Mouse (Mus musculus) forelimb bud, embryonic 11.5 days (tissue): ENCODE results near the gene Ccdc169.
A peak's percentile ranks its signal among the peaks of the same experiment; 100 is the strongest.

ENCODE experiments used
- DNase-seq: peaks from one replicate; pipeline ENCODE4 v3.0.0-alpha.2; 2012; ENCODE audit warnings: low read depth, low spot score

Ccdc169 gene

DNA sequence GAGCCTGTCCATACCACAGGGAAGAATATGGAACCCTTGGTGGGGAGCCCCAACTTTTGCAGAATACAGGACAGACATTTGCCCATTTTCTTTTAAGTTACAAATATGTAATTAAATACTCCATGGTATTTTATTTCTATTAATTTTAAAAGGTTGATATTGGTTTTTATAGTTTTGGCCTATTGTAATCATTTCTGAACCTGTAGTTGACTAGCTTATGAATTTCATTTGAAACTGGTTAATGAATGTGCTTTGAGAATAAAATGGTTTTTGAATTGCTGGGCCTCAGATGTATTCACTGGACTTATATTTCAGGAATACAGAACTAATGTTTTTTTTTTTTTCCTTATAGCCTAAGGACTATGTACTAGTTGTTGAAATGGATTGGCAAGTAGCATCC, at the start of gene Ccdc169:
TSS of gene Ccdc169 (plus strand) at position 301 of the 400 bp plus-strand sequence.
- DNase-seq: no peak

DNA sequence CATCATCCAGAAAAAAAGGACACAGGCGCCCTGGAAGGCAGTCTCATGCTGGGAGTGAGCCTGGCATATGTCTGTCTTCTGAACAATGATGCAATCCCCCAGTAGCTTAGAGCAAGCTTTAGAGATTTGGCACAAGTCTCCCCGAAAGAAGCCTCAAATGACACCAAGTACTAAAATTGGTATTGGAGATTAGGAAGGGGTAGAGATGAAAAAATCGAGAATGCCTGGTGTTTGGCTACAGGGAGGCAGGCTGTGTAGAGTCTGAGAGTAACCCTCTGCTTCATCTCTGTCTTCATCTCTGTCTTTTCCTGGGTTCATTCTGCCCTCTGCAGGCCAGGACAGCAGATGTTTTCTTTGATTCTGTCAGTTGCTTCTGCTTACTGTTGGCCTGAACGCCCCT, 49.8 kb upstream of the Ccdc169 start:
- DNase-seq: no peak

DNA sequence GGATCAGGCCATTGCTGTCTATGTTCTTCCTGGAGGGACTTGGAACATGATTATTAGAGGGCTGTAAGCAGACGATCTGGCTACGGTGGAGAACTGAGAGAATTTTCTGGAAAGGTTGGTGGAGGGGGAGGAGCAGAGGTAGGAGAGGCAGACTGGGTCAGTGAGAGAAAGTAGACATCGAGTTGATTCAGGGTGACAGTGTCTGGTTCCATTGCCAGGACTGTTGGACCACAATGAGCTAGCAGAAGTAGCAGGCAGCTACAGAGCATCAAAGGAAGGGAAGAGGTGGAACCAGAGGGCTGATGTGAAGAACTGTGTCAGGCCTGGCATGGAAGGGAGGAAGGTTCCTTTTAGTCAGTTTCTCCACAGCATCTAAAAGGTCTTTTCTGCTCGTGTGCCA, 48.8 kb upstream of the Ccdc169 start:
- DNase-seq: no peak

DNA sequence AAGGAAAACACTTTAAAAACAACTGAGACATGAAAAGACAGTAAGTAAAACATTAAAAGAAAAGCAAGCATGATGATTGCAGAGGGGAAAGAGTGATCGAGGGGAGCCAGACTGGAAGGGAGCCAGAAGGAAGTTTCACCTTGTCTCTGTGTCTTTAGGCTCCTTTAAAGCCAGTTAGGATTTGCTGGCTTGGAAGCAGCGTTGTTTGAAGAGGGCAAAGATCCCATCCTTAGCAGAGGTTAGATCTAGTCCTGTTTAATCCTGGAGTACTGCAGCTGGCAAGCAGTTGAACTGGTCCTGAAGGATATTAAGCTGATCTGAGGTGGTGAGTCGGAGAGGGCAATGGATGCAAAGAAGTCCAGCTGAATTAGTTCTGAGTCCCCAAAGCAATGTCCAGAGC, 48.3 kb upstream of the Ccdc169 start:
- no peak for DNase-seq

DNA sequence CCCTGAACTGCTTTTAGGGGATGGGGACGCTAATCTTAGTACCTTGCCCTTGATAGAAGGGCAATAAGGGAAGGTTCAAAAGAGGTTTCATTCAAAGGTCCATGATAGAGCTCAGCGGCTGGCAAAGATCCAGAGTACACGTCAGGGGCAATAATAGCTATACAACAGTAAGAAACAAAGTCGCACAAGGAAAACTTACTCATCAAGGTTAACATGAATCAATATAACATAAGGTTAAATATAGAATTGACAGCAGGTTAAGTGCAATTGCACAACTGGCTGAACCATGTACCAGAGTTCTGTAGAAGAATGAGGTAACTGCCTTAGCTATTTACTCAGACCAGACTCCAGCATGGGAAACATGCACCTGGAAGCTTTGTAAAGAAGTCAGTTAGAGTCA, 47.8 kb upstream of the Ccdc169 start:
- no peak for DNase-seq

DNA sequence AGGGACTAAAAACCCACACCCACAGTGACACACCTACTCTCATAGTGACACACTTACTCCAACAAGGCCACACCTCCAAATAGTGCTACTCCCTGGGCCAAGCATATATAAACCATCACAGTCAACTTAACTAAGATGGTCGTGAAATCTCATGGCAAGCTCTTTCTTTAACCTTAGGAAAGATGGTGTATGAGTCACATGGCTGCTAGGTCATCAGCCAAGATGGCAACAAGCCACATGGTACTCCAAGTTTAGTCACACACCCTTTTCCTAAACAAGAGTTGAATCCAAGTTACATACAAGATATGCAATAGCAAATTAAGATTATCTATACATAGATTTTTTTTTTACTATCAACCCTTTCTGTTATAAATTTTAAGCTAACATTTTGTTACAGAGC, 44.0 kb upstream of the Ccdc169 start:
- no peak for DNase-seq

DNA sequence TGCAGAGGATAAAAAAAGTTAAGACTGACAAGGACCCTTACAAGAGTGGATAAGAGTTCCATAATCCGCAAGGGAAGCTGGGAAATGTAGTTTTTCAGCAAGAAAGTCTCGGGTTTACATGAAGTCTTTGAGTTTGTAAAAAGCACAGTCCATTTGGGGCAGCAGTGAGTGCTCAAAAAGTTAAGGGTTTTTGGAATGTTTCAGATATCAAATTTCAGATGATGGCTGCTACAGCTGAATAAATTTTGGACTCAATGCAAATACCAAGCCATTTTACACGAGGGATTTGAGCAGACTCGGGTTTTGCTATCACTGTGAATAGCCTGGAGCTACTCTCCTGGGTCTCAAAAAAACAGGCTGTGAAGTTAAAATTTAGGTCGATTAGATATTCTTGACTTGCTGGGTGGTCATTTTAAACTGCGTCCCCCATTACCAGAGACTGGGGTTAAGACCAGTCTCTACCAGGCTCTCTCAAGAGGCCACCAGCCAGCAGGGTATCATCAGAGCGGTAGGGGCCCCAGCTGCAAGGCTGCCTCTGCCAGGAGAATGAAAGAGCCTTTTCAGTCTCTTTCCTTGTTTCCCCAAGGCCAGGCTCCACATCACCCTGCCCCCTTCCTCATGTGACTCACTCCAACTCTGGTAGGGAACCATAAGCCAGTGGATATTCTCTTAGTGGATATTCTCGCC, 41.0 kb upstream of the Ccdc169 start:
- peak; percentile 46 for DNase-seq

DNA sequence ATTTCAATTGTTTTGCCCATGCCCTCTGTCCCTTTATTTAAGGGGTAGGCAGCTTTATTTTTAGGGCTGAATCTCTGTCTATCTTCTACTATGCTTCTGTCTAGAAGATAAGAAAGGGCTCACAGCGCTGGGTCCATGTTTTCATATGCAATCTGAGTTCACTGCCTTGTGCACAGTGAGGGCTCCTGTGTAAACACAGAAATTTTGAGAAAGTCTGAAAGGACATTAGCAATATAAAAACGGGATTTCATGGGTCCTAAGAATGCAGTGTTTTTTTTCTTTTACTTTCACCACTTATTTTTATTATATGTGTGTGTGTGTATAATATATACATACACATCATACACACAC, 40.5 kb upstream of the Ccdc169 start:
- no peak for DNase-seq

DNA sequence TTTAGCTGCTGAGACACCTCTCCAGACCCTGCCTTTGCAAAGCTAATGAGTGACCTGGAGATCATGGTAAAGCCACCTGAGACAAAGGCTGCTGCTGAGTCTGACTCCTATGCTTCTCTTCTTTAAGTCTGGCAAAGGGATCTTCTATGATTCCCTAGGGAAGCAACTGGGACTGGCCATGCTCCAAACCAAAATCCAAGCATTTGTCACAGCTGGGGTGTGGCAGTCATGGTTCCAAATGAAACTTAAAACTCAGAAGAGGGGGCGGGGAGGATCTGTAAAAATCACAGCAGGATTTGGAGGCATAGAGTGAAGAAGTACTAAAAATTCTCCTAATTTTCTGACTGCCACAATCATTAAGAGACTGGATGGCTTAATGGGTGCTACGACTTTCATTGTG, 40.0 kb upstream of the Ccdc169 start:
- no peak for DNase-seq

DNA sequence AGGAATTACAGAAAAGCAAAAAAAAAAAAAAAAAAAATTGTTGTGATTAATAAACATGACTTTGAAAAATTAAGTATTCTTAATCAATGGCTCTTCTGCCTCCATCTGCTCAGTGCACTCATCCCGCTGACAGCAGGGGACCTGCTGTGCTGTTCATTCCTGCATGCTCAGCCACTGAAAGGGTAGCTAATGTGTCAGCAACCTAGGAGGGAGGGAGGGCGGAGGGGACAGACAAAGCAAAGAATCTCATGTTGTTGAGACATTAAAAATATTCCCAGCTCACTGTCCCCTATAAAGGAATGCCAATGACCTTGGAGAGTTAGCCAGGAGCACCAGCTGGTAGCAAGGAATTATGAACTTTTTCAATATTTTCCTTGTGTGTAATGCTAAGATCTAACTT, 39.1 kb upstream of the Ccdc169 start:
- no peak for DNase-seq

DNA sequence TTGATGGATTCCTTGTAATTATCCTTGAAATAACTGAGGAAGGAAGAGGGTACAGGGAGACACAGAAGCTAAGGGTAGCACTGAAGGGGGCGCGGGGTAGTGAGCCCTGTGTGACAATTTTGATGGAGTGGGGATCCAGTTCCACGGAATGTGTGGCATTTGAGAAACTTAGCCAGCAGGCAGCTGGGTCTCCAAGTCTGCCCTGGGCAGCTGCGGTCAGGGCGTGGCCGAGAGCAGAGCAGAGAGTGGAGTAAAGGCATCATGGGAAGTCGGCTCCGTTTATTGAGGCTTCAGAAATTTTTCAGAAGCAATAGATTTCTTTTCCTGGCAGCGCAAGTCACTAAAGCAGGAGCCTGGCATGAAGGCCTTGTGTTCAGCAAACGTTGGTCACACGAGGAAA, 38.1 kb upstream of the Ccdc169 start:
- peak; percentile 13 for DNase-seq

DNA sequence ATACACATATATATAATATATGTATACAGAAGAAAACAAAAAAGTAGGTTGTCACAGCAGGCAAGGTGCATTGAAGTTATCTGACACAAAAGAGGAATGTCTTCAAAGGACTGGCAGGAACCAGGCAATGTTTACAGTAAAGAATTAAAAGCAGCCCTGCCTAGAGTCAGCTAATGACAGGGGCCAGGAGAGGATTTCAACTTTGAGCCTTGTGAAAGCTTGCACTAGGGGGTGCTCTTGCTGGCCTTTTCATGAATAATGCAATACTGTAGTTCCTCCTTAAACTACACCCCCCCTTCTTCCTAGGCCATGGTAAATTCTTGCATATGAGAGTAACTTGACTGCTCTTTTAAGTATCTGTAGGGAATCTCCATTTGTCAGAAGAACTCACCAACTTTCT, 36.0 kb upstream of the Ccdc169 start:
- DNase-seq: no peak

DNA sequence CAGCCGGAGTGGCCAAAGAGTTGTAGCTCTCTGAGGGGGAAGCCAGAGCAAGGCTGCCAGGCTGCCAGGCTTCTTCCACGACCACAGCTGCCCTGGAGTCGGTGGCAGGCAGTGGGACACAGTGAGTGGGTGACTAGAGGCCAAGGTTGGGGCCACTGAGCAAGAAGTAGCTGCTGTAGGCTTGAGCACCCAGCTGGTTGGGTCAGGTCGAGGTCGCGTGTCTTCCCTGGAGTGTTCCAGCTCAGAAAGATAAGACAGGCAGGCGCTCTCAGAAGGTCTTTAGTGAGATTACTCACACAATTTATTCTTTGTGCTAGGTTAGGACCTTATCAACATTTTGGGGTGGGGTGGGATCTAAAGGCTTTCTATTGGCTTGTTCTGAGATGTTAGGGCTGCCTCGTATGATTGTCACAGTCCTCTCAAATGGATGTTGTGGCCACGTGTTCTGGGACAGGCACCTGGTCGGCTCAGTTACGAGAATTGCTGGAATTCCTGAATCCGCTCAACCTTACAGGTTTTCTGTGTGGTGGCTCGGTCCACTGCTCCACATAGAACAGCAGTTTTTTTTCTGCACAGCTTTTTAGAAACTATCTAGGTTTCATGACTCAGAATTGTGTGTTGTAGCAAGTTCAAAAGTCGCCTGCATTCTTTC, 31.6 kb upstream of the Ccdc169 start:
- DNase-seq: no peak

DNA sequence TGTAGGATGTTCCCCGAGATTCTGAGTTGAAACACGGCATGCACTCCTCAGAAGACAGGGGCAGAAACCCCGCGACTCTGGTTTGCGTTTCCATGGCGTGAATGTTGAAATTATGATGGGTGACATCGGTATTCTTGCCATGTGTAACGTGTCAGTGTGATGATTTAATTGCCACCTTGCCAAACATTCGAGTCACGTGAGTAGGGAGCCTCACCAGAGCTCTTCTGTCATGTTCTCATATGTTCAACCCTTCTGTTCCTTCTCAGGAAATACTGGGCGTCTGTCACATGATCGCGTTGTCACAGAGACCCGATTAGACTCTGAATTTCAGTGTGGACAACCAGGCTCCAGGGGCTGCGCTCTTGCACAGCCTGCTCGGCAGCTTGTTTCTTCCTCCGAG, 31.1 kb upstream of the Ccdc169 start:
- DNase-seq: no peak

DNA sequence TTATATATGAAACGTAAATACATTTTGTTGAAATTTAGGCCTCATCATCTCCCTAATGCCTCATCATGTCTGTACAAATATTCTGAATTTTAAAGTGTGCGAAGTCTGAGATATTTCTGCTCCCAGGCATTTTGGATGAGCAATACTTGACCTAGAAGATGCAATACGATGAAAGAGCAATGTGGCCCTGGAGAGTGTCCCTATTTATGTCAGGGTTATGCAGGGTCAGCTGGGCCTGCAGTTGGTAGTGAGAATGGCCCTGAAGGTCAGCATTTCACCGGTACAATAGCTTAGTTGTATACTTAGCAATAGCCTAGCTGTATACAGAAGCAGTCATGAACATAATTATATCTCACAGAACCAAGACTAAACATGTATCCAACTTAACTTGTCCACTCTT, 28.0 kb upstream of the Ccdc169 start:
- no peak for DNase-seq

DNA sequence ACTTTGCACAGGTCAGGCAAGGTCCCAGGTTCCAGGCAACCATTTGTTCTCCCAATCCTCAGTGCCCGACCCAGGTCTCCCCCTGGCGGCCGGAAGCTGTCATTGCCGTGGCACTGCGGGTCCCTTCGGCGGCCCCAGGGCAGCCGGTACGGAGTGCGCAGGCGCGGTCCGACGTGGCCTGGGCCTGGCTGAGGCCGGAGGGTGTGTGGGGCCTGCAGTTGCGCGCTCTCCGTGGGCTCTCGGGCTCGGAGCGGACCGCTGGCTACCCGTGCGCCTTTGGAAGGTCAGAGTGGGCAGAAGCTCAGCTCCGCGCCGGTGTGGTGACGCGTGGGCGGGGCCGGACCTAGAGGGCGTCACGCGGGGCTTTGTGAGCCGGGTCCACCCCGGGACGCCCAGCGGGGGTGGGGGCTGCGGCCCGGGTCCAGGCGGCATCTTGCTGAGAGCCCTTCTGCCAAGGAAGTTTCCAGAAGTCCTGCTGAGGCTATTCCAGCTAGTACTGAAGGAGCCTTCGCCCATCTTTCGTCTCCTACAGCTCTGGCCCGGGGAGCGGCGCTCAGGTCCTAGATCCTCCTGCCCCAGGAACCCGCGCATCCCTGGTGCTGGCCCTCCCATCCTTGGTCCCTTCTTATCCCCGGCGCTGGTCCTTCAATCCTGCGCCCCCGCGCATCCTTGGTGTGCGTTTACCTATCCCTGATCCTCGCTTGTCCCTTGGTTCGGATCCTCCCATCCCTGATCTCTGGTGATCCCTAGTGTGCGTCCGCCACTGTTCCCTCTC, 25.0 kb upstream of the Ccdc169 start, which contains the start of gene Spg20:
TSS of gene Spg20 (plus strand) at position 174 of the 775 bp plus-strand sequence.
- peak; percentile 91 for DNase-seq

DNA sequence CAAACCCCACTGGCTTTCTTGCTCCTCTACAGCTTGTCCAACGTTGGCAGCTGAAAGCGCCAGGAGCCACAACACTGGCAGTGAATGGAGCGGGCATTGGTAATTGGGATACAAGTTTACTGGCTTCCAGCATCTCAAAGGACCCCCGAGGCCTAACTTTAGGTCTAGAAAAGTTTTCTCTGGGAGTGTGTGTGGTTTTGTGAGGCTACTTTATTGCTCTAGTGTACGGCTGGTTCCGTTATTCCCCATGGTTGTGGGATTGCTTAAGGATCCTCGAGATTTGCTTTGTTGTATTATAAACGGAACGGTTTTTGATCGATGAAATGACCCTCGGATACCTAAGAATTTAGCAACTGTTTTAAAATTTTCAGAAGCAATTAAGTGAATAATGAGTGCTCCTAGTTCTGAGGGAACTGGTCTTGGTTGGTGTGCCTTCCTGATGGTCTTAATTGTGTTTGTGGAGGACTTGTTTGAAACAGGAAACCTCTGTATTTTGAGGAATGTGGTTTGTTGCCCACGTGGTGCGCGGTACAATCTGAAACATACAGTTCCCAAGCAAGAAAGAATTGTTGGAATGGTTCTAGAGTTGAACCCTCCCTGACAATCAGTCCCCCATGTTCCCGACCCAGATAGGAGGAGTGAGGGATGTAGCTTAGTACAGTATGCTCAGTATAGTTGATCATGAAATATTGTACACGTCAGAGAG, 24.3 kb upstream of the Ccdc169 start:
- DNase-seq: peak; percentile 64

DNA sequence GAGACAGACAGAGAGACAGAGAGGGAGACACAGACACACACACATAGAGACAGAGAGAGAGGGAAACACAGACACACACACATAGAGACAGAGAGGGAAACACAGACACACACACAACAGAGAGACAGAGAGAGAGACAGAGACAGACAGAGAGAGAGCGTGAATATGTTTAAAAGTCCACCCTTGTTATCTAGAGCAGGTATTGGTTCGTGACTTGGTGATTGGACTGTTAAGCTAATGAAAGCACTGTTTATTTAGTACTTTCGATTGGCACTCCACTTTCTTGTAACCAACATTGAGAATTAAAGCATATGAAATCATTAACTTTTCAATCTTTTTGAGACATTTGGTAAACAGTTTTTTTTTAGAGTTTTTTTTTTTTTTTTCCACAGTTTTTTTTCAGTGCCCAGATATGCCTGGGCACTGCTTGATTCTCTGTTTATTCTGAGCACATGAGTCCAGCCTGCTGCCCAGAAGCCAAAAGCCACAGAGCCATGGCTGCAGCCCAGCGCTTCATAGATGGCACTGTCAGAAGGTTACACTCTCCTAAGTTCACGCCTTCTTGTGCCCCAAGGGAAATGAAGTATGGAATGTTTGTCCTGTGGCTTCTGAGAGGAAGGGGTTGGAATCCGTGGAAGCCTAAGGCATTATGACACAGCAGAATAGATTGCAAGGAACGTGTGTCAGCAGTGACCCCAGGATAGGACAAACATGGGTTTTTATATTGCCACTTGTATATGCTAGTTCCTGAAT, 22.6 kb upstream of the Ccdc169 start:
- no peak for DNase-seq

DNA sequence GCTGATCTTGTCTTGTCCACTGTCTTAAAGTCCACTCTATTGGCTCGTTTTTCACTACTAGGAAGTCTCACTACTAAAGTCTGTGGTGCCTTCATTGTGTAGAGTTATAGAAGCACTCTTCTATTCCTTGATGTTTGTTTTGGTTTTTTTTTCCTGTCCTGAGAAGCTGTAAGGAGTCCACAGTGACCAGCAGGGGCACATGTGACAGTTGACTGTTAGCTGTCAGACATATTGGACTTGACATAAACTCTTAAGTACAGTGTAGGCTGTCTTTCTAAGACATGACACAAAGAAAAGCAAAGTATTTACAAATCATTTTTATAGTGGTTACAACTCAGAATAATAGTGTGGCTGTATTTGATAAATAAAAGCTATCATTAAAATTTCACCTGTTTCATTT, 22.1 kb upstream of the Ccdc169 start:
- no peak for DNase-seq

DNA sequence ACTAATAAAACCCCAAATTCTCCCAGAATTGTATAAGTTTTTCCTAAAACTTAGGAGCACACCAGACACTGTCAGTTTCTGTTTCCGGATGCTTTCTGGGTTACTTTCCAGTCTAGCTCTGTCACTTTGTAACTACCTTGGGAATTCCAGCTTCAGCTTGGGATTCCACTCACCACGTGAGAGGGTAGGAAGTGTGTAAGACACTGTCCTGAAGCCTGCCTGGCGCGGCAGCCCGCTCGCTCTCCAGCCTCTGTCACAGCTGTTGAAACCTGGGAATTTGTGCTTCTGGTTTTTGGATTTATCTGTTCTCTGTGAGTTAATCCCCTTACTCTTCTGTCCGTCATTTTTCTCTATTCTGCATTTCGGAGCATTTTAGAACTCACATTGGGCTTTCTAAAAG, 21.1 kb upstream of the Ccdc169 start:
- no peak for DNase-seq

DNA sequence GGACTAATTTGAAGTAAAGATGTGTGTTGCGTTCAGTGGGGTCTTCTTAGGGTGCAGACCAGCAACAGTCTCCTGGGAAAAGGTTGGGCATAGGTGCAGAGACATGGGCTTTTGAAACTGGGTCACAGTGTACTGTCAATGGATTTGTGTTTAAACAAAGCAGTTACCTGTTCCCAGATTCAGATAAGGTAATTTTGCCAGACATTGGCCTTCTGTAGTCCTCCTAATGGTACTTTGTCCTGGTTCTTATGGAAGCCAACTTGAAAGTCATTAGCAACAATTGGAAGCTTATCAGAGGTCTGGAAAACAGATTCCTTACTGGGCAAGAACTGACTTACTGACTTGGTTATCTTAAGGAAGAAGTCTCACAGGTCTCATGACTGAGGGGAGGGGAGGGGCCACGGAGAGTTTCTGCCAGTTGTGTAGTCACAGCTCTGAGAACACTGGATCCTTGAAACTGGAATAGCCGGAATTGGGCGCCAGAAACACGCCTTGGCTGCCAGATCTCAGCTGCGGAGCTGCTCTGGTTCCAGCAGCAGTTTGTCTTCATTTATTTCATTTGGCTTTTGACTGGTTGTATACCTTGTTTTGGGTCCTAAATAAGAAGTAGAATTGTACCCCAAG, 17.8 kb upstream of the Ccdc169 start:
- no peak for DNase-seq
